Mouse (Mus musculus): ENCODE measurements around the gene Cux1.

GRCm38 (mm10) chr5:136394517-136395212 is 172.6 kb downstream of the Cux1 start:
- TF ChIP-seq FLI1 (IDR thresholded peaks at IDR 0.05; ENCODE audit: low read length) (no peak), GATA1 (IDR thresholded peaks at IDR 0.05; ENCODE audit: borderline replicate concordance, low read length) (no peak)
